Mouse (Mus musculus): Measurements from ENCODE around the gene Snrnp35.
"Not testable (repeated sequence)": the region's sequence is repeated elsewhere in the genome, so short reads cannot be mapped to it uniquely, and the experiment has no call there.

The Snrnp35 gene

GRCm38 (mm10) chr5:124482966-124483654 is at the start of gene Snrnp35:
Snrnp35 (plus strand) TSS chr5:124483134.
- peak; percentile 88 to 91 for DNase-seq (ENCODE audit: low spot score in 2 of 2)

GRCm38 (mm10) chr5:124438229-124438628 is 44.7 kb upstream of the Snrnp35 start:
- DNase-seq (ENCODE audit: low spot score in 2 of 2), result peak; percentile 56 to 69

GRCm38 (mm10) chr5:124438746-124439145 is 44.2 kb upstream of the Snrnp35 start:
- no peak for DNase-seq (ENCODE audit: low spot score in 2 of 2)

GRCm38 (mm10) chr5:124439447-124440093 is 43.4 kb upstream of the Snrnp35 start, which contains the start of gene Kmt5a:
Kmt5a (plus strand) TSS chr5:124439930.
- DNase-seq (ENCODE audit: low spot score in 2 of 2), result peak; percentile 96

- peak in 1 of 2 experiments; percentile 53 for DNase-seq (ENCODE audit: low spot score in 2 of 2)
These were observed 42.7 kb upstream of the Snrnp35 start for GRCm38 (mm10) chr5:124440094-124440701.

GRCm38 (mm10) chr5:124442628-124443027 is 40.3 kb upstream of the Snrnp35 start:
- peak in 1 of 2 experiments; percentile 17 for DNase-seq (ENCODE audit: low spot score in 2 of 2)

- no peak for DNase-seq (ENCODE audit: low spot score in 2 of 2)
These were observed 38.7 kb upstream of the Snrnp35 start for GRCm38 (mm10) chr5:124444208-124444607.

GRCm38 (mm10) chr5:124444661-124445561 is 38.0 kb upstream of the Snrnp35 start:
- peak; percentile 73 to 75 for DNase-seq (ENCODE audit: low spot score in 2 of 2)

GRCm38 (mm10) chr5:124445621-124446293 is 37.2 kb upstream of the Snrnp35 start:
- peak; percentile 48 to 50 for DNase-seq (ENCODE audit: low spot score in 2 of 2)

GRCm38 (mm10) chr5:124446301-124446881 is 36.5 kb upstream of the Snrnp35 start:
- peak; percentile 42 to 55 for DNase-seq (ENCODE audit: low spot score in 2 of 2)

GRCm38 (mm10) chr5:124449494-124449893 is 33.4 kb upstream of the Snrnp35 start:
- DNase-seq (ENCODE audit: low spot score in 2 of 2), result no peak

- no peak for DNase-seq (ENCODE audit: low spot score in 2 of 2)
These were observed 32.9 kb upstream of the Snrnp35 start for GRCm38 (mm10) chr5:124450051-124450450.

GRCm38 (mm10) chr5:124450641-124451340 is 32.1 kb upstream of the Snrnp35 start:
- no peak for DNase-seq (ENCODE audit: low spot score in 2 of 2)

GRCm38 (mm10) chr5:124452494-124453228 is 30.3 kb upstream of the Snrnp35 start:
- DNase-seq (ENCODE audit: low spot score in 2 of 2), result no peak

- no peak for DNase-seq (ENCODE audit: low spot score in 2 of 2)
These were observed 29.4 kb upstream of the Snrnp35 start for GRCm38 (mm10) chr5:124453339-124454081.

GRCm38 (mm10) chr5:124454082-124454419 is 28.9 kb upstream of the Snrnp35 start:
- DNase-seq (ENCODE audit: low spot score in 2 of 2), result no peak

GRCm38 (mm10) chr5:124456762-124457161 is 26.2 kb upstream of the Snrnp35 start:
- DNase-seq (ENCODE audit: low spot score in 2 of 2), result no peak

GRCm38 (mm10) chr5:124460922-124461321 is 22.0 kb upstream of the Snrnp35 start:
- not testable (repeated sequence) for DNase-seq (ENCODE audit: low spot score in 2 of 2)

Data from spleen, postnatal 36 days (tissue).